Mouse (Mus musculus) CH12.LX (cell line): ENCODE measurements around the gene Dcst1. TPM values are rescaled to one million over a fixed set of nuclear protein-coding genes. Genes with fewer than 3 reads are reported as not detected.

Experiments
- DNase-seq: peaks from one replicate; pipeline ENCODE4 v3.0.0-alpha.2; 2013; ENCODE audit errors: extremely low read depth
- H3K27ac ChIP-seq: 2 replicates; pipeline ENCODE4 v1.5.1; 2012; ENCODE audit warnings: low read depth, mild to moderate bottlenecking, control low read depth, moderate library complexity; ENCODE audit not compliant: insufficient read depth
- H3K27me3 ChIP-seq: replicated peaks from 2 replicates; pipeline ENCODE3; 2012; ENCODE audit warnings: inconsistent platforms
- H3K36me3 ChIP-seq, 2 experiments: replicated peaks in 1 of 2; 2 replicates each; pipeline versions ENCODE3 to v1.6.1; 2012; ENCODE audit warnings: inconsistent platforms in 1 of 2, low read length in 1 of 2, mild to moderate bottlenecking in 1 of 2, mixed read lengths in 1 of 2, moderate library complexity in 1 of 2; ENCODE audit not compliant: control insufficient read depth in 1 of 2, insufficient read depth in 1 of 2
- H3K4me1 ChIP-seq, 2 experiments: 2 replicates each; pipeline ENCODE4 v1.6.1; 2012; ENCODE audit warnings: inconsistent platforms in 1 of 2, moderate library complexity in 1 of 2; ENCODE audit not compliant: insufficient read depth in 2 of 2, control insufficient read depth in 1 of 2
- H3K4me2 ChIP-seq: 2 replicates; pipeline ENCODE4 v1.6.1; 2012; ENCODE audit warnings: low read depth, mild to moderate bottlenecking, control low read depth; ENCODE audit not compliant: poor library complexity, insufficient read depth, severe bottlenecking
- H3K4me3 ChIP-seq, 3 experiments: fragments of 150-350 bp in 1 of 3; sonication (generic) in 1 of 3; replicated peaks in 1 of 3; 2 replicates each; pipeline versions ENCODE3 to v1.5.1; 2011 to 2012; ENCODE audit warnings: low read depth in 2 of 3, low read length in 2 of 3, mild to moderate bottlenecking in 2 of 3, moderate library complexity in 2 of 3, control low read depth in 1 of 3, improper control_type of control experiment in 1 of 3, inconsistent platforms in 1 of 3, mixed read lengths in 1 of 3; ENCODE audit not compliant: poor library complexity in 1 of 3
- H3K79me2 ChIP-seq: replicated peaks from 2 replicates; pipeline ENCODE4 v1.6.1; 2012; ENCODE audit warnings: mild to moderate bottlenecking, moderate library complexity; ENCODE audit not compliant: control insufficient read depth, poor library complexity, insufficient read depth, severe bottlenecking; ENCODE audit errors: extremely low read depth
- H3K9ac ChIP-seq: 2 replicates; pipeline ENCODE4 v1.6.1; 2012; ENCODE audit warnings: low read depth, mild to moderate bottlenecking, control low read depth, moderate library complexity; ENCODE audit not compliant: insufficient read depth
- H3K9me3 ChIP-seq: replicated peaks from 2 replicates; pipeline ENCODE3; 2012; ENCODE audit warnings: low read length, inconsistent platforms, mixed read lengths
- CHD2 ChIP-seq: IDR thresholded peaks from 2 replicates; pipeline ENCODE4 v1.6.1; 2011; ENCODE audit warnings: low read length, improper control_type of control experiment
- CTCF ChIP-seq, 2 experiments: IDR thresholded peaks in 1 of 2; conservative IDR thresholded peaks in 1 of 2; 2 replicates each; pipeline ENCODE4 v1.5.1; 2011 to 2012; ENCODE audit warnings: low read depth in 2 of 2, low read length in 2 of 2, improper control_type of control experiment in 1 of 2, inconsistent platforms in 1 of 2, mild to moderate bottlenecking in 1 of 2, moderate library complexity in 1 of 2
- ELF1 ChIP-seq: IDR thresholded peaks from 2 replicates; pipeline ENCODE4 v1.6.1; 2014; ENCODE audit warnings: low read depth, mild to moderate bottlenecking, inconsistent platforms, low read length, improper control_type of control experiment
- EP300 ChIP-seq: IDR thresholded peaks from 2 replicates; pipeline ENCODE4 v1.6.1; 2011; ENCODE audit warnings: low read length, improper control_type of control experiment
- ETS1 ChIP-seq: conservative IDR thresholded peaks from 2 replicates; pipeline ENCODE4 v1.6.1; 2012; ENCODE audit warnings: low read depth, mild to moderate bottlenecking, inconsistent platforms, low read length, improper control_type of control experiment, moderate library complexity
- GABPA ChIP-seq: IDR thresholded peaks from 2 replicates; pipeline ENCODE4 v1.6.1; 2012; ENCODE audit warnings: low read depth, low read length, improper control_type of control experiment, inconsistent platforms; ENCODE audit not compliant: insufficient replicate concordance
- HCFC1 ChIP-seq: IDR thresholded peaks from 2 replicates; pipeline ENCODE4 v1.6.1; 2012; ENCODE audit warnings: low read depth, mild to moderate bottlenecking, inconsistent platforms, low read length, improper control_type of control experiment
- IRF4 ChIP-seq: IDR thresholded peaks from 2 replicates; pipeline ENCODE4 v1.6.1; 2014; ENCODE audit warnings: low read depth, mild to moderate bottlenecking, inconsistent platforms, low read length, improper control_type of control experiment
- JUN ChIP-seq: IDR thresholded peaks from 2 replicates; pipeline ENCODE4 v1.6.1; 2011; ENCODE audit warnings: low read depth, mild to moderate bottlenecking, low read length, improper control_type of control experiment, moderate library complexity; ENCODE audit not compliant: insufficient read depth
- JUND ChIP-seq: conservative IDR thresholded peaks from 2 replicates; pipeline ENCODE4 v1.6.1; 2011; ENCODE audit warnings: low read depth, low read length, improper control_type of control experiment
- MAFK ChIP-seq: IDR thresholded peaks from 2 replicates; pipeline ENCODE4 v1.6.1; 2011; ENCODE audit warnings: low read length, improper control_type of control experiment; ENCODE audit not compliant: insufficient replicate concordance
- MAX ChIP-seq: IDR thresholded peaks from 2 replicates; pipeline ENCODE4 v1.6.1; 2011; ENCODE audit warnings: low read length, improper control_type of control experiment
- MYC ChIP-seq: IDR thresholded peaks from 2 replicates; pipeline ENCODE4 v1.6.1; 2011; ENCODE audit warnings: low read depth, mild to moderate bottlenecking, improper control_type of control experiment, low read length
- NELFE ChIP-seq: IDR thresholded peaks from 2 replicates; pipeline ENCODE4 v1.6.1; 2011; ENCODE audit warnings: low read depth, low read length, improper control_type of control experiment
- PAX5 ChIP-seq: IDR thresholded peaks from 2 replicates; pipeline ENCODE4 v1.6.1; 2012; ENCODE audit warnings: low read length, inconsistent platforms, mixed read lengths
- POLR2A ChIP-seq: IDR thresholded peaks from 2 replicates; pipeline ENCODE4 v1.6.1; 2011; ENCODE audit warnings: low read depth, mild to moderate bottlenecking, improper control_type of control experiment, low read length
- POLR2AphosphoS2 ChIP-seq: IDR thresholded peaks from 2 replicates; pipeline ENCODE4 v1.6.1; 2011; ENCODE audit warnings: low read depth, low read length, improper control_type of control experiment
- RAD21 ChIP-seq: IDR thresholded peaks from 2 replicates; pipeline ENCODE4 v1.6.1; 2011; ENCODE audit warnings: low read depth, mild to moderate bottlenecking, low read length, improper control_type of control experiment, moderate library complexity
- RCOR1 ChIP-seq: conservative IDR thresholded peaks from 2 replicates; pipeline ENCODE4 v1.6.1; 2012; ENCODE audit warnings: low read depth, mild to moderate bottlenecking, inconsistent platforms, low read length, improper control_type of control experiment
- SIN3A ChIP-seq: IDR thresholded peaks from 2 replicates; pipeline ENCODE4 v1.6.1; 2012; ENCODE audit warnings: low read length, improper control_type of control experiment, inconsistent platforms
- SMC3 ChIP-seq: IDR thresholded peaks from 2 replicates; pipeline ENCODE4 v1.6.1; 2011; ENCODE audit warnings: low read depth, low read length, improper control_type of control experiment
- TBP ChIP-seq: conservative IDR thresholded peaks from 2 replicates; pipeline ENCODE4 v1.6.1; 2011; ENCODE audit warnings: low read depth, low read length, improper control_type of control experiment
- TCF12 ChIP-seq: IDR thresholded peaks from 2 replicates; pipeline ENCODE4 v1.6.1; 2014; ENCODE audit warnings: low read depth, mild to moderate bottlenecking, inconsistent platforms, low read length, improper control_type of control experiment
- UBTF ChIP-seq: IDR thresholded peaks from 2 replicates; pipeline ENCODE4 v1.6.1; 2012; ENCODE audit warnings: low read depth, mild to moderate bottlenecking, inconsistent platforms, low read length, improper control_type of control experiment, moderate library complexity
- USF1 ChIP-seq: IDR thresholded peaks from 2 replicates; pipeline ENCODE4 v1.6.1; 2014; ENCODE audit warnings: low read depth, mild to moderate bottlenecking, inconsistent platforms, low read length, improper control_type of control experiment
- USF2 ChIP-seq: conservative IDR thresholded peaks from 2 replicates; pipeline ENCODE4 v1.6.1; 2011; ENCODE audit warnings: low read depth, low read length, improper control_type of control experiment
- ZC3H11A ChIP-seq: IDR thresholded peaks from 2 replicates; pipeline ENCODE4 v1.6.1; 2012; ENCODE audit warnings: low read depth, mild to moderate bottlenecking, inconsistent platforms, low read length, improper control_type of control experiment
- ZKSCAN1 ChIP-seq: IDR thresholded peaks from 2 replicates; pipeline ENCODE4 v1.6.1; 2012; ENCODE audit warnings: low read depth, inconsistent platforms, low read length, improper control_type of control experiment, borderline replicate concordance
- ZMIZ1 ChIP-seq: IDR thresholded peaks from 2 replicates; pipeline ENCODE4 v1.6.1; 2012; ENCODE audit warnings: low read depth, mild to moderate bottlenecking, inconsistent platforms, low read length, improper control_type of control experiment
- ZNF384 ChIP-seq: IDR thresholded peaks from 2 replicates; pipeline ENCODE4 v1.6.1; 2012; ENCODE audit warnings: low read depth, low read length, improper control_type of control experiment, inconsistent platforms
- dilution Hi-C: fragments of 300-500 bp; cut with MboI; formaldehyde crosslinking; loops from 2 replicates; pipeline ENCODE4 v1.14.3; 2020; ENCODE audit warnings: low sequenced_read_pairs; ENCODE audit not compliant: extremely low pct_unique_long_range_greater_than_20kb, extremely low pct_ligation_motif_present
- in situ Hi-C: fragments of 300-500 bp; cut with MboI; formaldehyde crosslinking; loops from 3 replicates; pipeline ENCODE4 v1.14.3; 2019; ENCODE audit warnings: low sequenced_read_pairs, low pct_ligation_motif_present, low pct_unique_long_range_greater_than_20kb, mixed read lengths
- polyA plus RNA-seq: library from polyadenylated mRNA; unstranded; fragments of >175 nt; gene quantifications from 2 replicates; pipeline ENCODE4 v1.2.1, GENCODE M21; 2012; ENCODE audit warnings: low read depth; ENCODE audit not compliant: insufficient read length
- total RNA-seq, 2 experiments: library from RNA; depleted of rRNA; stranded (reverse); fragments of 300-350 nt in 1 of 2; fragments of >200 nt in 1 of 2; gene quantifications; 2 replicates each; pipeline ENCODE4 v1.2.3; 2012 to 2014

The Dcst1 gene
- total and polyA plus RNA-seq, 3 experiments = 0.04 to 0.10 TPM; not detected in 1

GRCm38 (mm10) chr3:89351271-89351670 lies 13.8 kb downstream of the Dcst1 start:
- Histone ChIP-seq H3K36me3 (peaks cover 0 to 14% of the 10 kb centered on the region in 2 experiments), H3K4me1 (peaks cover 12 to 53% of the 10 kb centered on the region in 2 experiments)
- TF ChIP-seq ZMIZ1 (no peak), EP300 (no peak), ZC3H11A (no peak), POLR2AphosphoS2 (no peak), ZKSCAN1 (no peak), ZNF384 (no peak), SMC3 (no peak), HCFC1 (no peak), JUN (no peak), MAX (no peak), TBP (no peak), JUND (no peak), MYC (no peak), SIN3A (no peak), IRF4 (no peak), TCF12 (no peak), RAD21 (no peak), USF2 (no peak)

GRCm38 (mm10) chr3:89349869-89350501 lies 15.1 kb downstream of the Dcst1 start, which contains the start of gene Adam15:
Adam15 (minus strand) TSS chr3:89349996.
- dilution Hi-C loops = no loop called here
- peak within 1 kb of the TSS; percentile 63 to 74 (median 67) for H3K4me3 ChIP-seq
- H3K27me3 ChIP-seq = no peaks in the 10 kb centered on the region
- no peaks in the 10 kb centered on the region for H3K9me3 ChIP-seq
- H3K9ac ChIP-seq = peak within 1 kb of the TSS; percentile 42; the same call in 1 of the 2 replicates
- no peaks in the 10 kb centered on the region for H3K79me2 ChIP-seq
- peaks cover 3 to 25% of the 10 kb centered on the region in 2 experiments for H3K36me3 ChIP-seq
- peak within 1 kb of the TSS; percentile 75 for H3K4me2 ChIP-seq
- in situ Hi-C loops = loop anchor here (5.0 to 25.0 kb wide), 3 partner anchors 137 to 412 kb away; partner anchors contain the start of genes Chrnb2 and Ube2q1
- H3K27ac ChIP-seq = no peak within 1 kb of the TSS
- DNase-seq = peak; percentile 68
- peaks cover 3 to 41% of the 10 kb centered on the region in 2 experiments; a peak in 3 of 4 replicates for H3K4me1 ChIP-seq
- TF ChIP-seq HCFC1 (peak; percentile 52), ELF1 (peak; percentile 64; the same call in 1 of the 2 replicates), ZMIZ1 (peak; percentile 63; the same call in 1 of the 2 replicates), POLR2AphosphoS2 (0 out of 2 replicates have a peak, but pooled peaks have one; percentile 35), MAX (peak; percentile 78), POLR2A (peak; percentile 78), IRF4 (peak; percentile 25; the same call in 1 of the 2 replicates), USF2 (no peak), NELFE (peak; percentile 78), CTCF (conservative IDR thresholded peaks at IDR 0.05 in 1 of 2, IDR thresholded peaks at IDR 0.05 in 1 of 2; ENCODE audit: low read depth in 2 of 2, low read length in 2 of 2) (no peak), TBP (no peak), GABPA (no peak), PAX5 (no peak), MAFK (no peak), ETS1 (no peak), SIN3A (peak; percentile 61), EP300 (no peak), ZNF384 (no peak), CHD2 (no peak), MYC (0 out of 2 replicates have a peak, but pooled peaks have one; percentile 27), JUND (no peak), ZC3H11A (no peak), RCOR1 (no peak), UBTF (no peak), USF1 (no peak)

More at GRCm38 (mm10) chr3:89351271-89351670, 13.8 kb downstream of the Dcst1 start:
- no peak overlapping the region for H3K4me3 ChIP-seq
- no peaks in the 10 kb centered on the region for H3K9me3 ChIP-seq
- in situ Hi-C loops = no loop called here
- no peak for DNase-seq
- no peak overlapping the region for H3K27ac ChIP-seq
- dilution Hi-C loops = no loop called here
- H3K79me2 ChIP-seq = no peaks in the 10 kb centered on the region
- no peak overlapping the region for H3K9ac ChIP-seq
- H3K27me3 ChIP-seq = peaks cover 2% of the 10 kb centered on the region
- H3K4me2 ChIP-seq = no peak overlapping the region
